Mouse (Mus musculus) olfactory bulb, adult 2 months (tissue): ENCODE results near the gene Ints14.

Experiments
- CTCF ChIP-seq: fragments of 200-500 bp; IDR thresholded peaks from 2 replicates; pipeline ENCODE4 v1.5.1; 2012; ENCODE audit warnings: low read depth, mild to moderate bottlenecking, low read length, moderate library complexity; ENCODE audit not compliant: insufficient read depth
- POLR2A ChIP-seq: fragments of 200-500 bp; IDR thresholded peaks from 2 replicates; pipeline ENCODE4 v1.6.1; 2012; ENCODE audit warnings: mild to moderate bottlenecking, low read depth, low read length, moderate library complexity; ENCODE audit not compliant: insufficient read depth

DNA sequence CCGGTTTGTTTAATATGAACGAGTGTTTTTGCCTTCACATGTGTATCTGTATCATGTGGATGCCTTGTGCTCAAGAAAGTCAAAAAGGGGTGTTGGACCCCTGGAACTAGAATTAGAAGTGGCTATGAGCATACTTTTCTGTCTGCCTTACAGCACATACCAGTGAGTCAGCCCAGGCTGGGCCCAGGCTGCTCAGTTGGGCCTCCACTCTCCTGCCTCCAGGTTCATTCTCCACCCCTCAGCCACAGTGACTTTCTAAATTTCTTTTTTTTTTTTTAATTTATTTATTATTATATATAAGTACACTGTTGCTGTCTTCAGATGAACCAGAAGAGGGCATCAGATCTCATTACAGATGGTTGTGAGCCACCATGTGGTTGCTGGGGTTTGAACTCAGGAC, 20.9 kb upstream of the Ints14 start:
- TF ChIP-seq POLR2A (no peak), CTCF (no peak)
